Mouse (Mus musculus) neural tube, embryonic 12.5 days (tissue): ENCODE measurements around the gene Eml1. TPM values are rescaled to one million over a fixed set of nuclear protein-coding genes. Genes with fewer than 3 reads are reported as not detected.
A peak's percentile ranks its signal among the peaks of the same experiment; 100 is the strongest.

Experiments used
- ATAC-seq: fragments of 200-750 bp; cut with Nextera tagmentation; 2 replicates; pipeline ENCODE4 v1.8.0; 2017; ENCODE audit warnings: low read depth, mild to moderate bottlenecking, moderate TSS enrichment, moderate library complexity; ENCODE audit not compliant: low FRiP score
- H3K27ac ChIP-seq: fragments of 300-500 bp; sonication (generic); 2 replicates; pipeline ENCODE4 v1.5.1; 2016
- H3K27me3 ChIP-seq: fragments of 300-500 bp; sonication (generic); replicated peaks from 2 replicates; pipeline ENCODE4 v1.6.1; 2016; ENCODE audit warnings: mild to moderate bottlenecking
- H3K36me3 ChIP-seq: fragments of 300-500 bp; sonication (generic); 2 replicates; pipeline ENCODE4 v1.6.1; 2016; ENCODE audit warnings: mild to moderate bottlenecking
- H3K4me1 ChIP-seq: fragments of 300-500 bp; sonication (generic); 2 replicates; pipeline ENCODE4 v1.6.1; 2016
- H3K4me2 ChIP-seq: fragments of 300-500 bp; sonication (generic); replicated peaks from 2 replicates; pipeline ENCODE4 v1.6.1; 2016; ENCODE audit warnings: mild to moderate bottlenecking
- H3K4me3 ChIP-seq: fragments of 300-500 bp; sonication (generic); 2 replicates; pipeline ENCODE4 v1.5.1; 2016
- H3K9ac ChIP-seq: fragments of 300-500 bp; sonication (generic); 2 replicates; pipeline ENCODE4 v1.6.1; 2016; ENCODE audit warnings: mild to moderate bottlenecking
- H3K9me3 ChIP-seq: fragments of 300-500 bp; sonication (generic); 2 replicates; pipeline ENCODE4 v1.6.1; 2016; ENCODE audit warnings: mild to moderate bottlenecking
- WGBS: fragments of 180-500 bp; shearing (Covaris S2); methylation state at CpG from one replicate; pipeline ENCODE4 v1.1.7; 2016; 5-methylcytosine and 5-hydroxymethylcytosine counted together
- polyA plus RNA-seq: library from polyadenylated mRNA; unstranded; fragments of >200 nt; fragmentation: Nextera tagmentation; extraction: Ambion mirVana; gene quantifications from 2 replicates; pipeline ENCODE4 v1.2.1, GENCODE M21; 2016

The Eml1 gene
- polyA plus RNA-seq, 1 experiment from 2014 or later, result 122 TPM

- H3K27ac ChIP-seq, result no peak overlapping the region
- no peak for ATAC-seq
- H3K9me3 ChIP-seq, result peaks cover 8% of the 10 kb centered on the region
- peaks cover 35% of the 10 kb centered on the region for H3K27me3 ChIP-seq
- H3K9ac ChIP-seq, result peak overlapping the region; percentile 47
- H3K4me1 ChIP-seq, result peaks cover 8% of the 10 kb centered on the region; the same call in 1 of the 2 replicates
- 9% methylated on average over 35 of the region's 35 CpGs for WGBS
- peak overlapping the region; percentile 11; the same call in 1 of the 2 replicates for H3K4me3 ChIP-seq
- no peaks in the 10 kb centered on the region for H3K36me3 ChIP-seq
- H3K4me2 ChIP-seq, result peak overlapping the region; percentile 53
Observed at GRCm38 (mm10) chr12:108352371-108353136, 18.2 kb upstream of the Eml1 start.

GRCm38 (mm10) chr12:108354284-108354683 lies 16.5 kb upstream of the Eml1 start:
- Histone ChIP-seq H3K27me3 (peaks cover 35% of the 10 kb centered on the region), H3K27ac (no peak overlapping the region)

GRCm38 (mm10) chr12:108355271-108355670 lies 15.5 kb upstream of the Eml1 start:
- no peak overlapping the region for H3K4me2 ChIP-seq
- H3K4me1 ChIP-seq, result peaks cover 8% of the 10 kb centered on the region; the same call in 1 of the 2 replicates
- no peak overlapping the region for H3K27ac ChIP-seq
- peaks cover 8% of the 10 kb centered on the region for H3K9me3 ChIP-seq
- H3K27me3 ChIP-seq, result peaks cover 35% of the 10 kb centered on the region
- H3K9ac ChIP-seq, result no peak overlapping the region
- H3K4me3 ChIP-seq, result no peak overlapping the region
- no peaks in the 10 kb centered on the region for H3K36me3 ChIP-seq
- WGBS, result 94% methylated on average over 1 of the region's 1 CpGs
- ATAC-seq, result no peak

More at GRCm38 (mm10) chr12:108354284-108354683, 16.5 kb upstream of the Eml1 start:
- Histone ChIP-seq H3K4me3 (no peak overlapping the region), H3K9me3 (peaks cover 8% of the 10 kb centered on the region), H3K4me2 (no peak overlapping the region), H3K4me1 (peaks cover 8% of the 10 kb centered on the region; the same call in 1 of the 2 replicates), H3K36me3 (no peaks in the 10 kb centered on the region), H3K9ac (no peak overlapping the region)
- no peak for ATAC-seq
- 77% methylated on average over 2 of the region's 2 CpGs for WGBS

GRCm38 (mm10) chr12:108355986-108356385 lies 14.8 kb upstream of the Eml1 start:
- no peaks in the 10 kb centered on the region for H3K36me3 ChIP-seq
- H3K27ac ChIP-seq, result no peak overlapping the region
- peaks cover 8% of the 10 kb centered on the region; the same call in 1 of the 2 replicates for H3K4me1 ChIP-seq
- ATAC-seq, result no peak
- peaks cover 8% of the 10 kb centered on the region for H3K9me3 ChIP-seq
- H3K9ac ChIP-seq, result no peak overlapping the region
- H3K27me3 ChIP-seq, result peaks cover 35% of the 10 kb centered on the region
- H3K4me2 ChIP-seq, result no peak overlapping the region
- no peak overlapping the region for H3K4me3 ChIP-seq

- H3K4me2 ChIP-seq, result no peak overlapping the region
- no peak overlapping the region for H3K27ac ChIP-seq
- H3K9me3 ChIP-seq, result no peaks in the 10 kb centered on the region
- no peaks in the 10 kb centered on the region for H3K27me3 ChIP-seq
- H3K4me3 ChIP-seq, result no peak overlapping the region
- ATAC-seq, result peak; percentile 80
- WGBS, result 3% methylated on average over 5 of the region's 5 CpGs
- H3K4me1 ChIP-seq, result no peaks in the 10 kb centered on the region
- 0 out of 2 replicates have a peak overlapping the region, but pooled peaks have one; percentile 33 for H3K9ac ChIP-seq
- H3K36me3 ChIP-seq, result no peaks in the 10 kb centered on the region
Observed at GRCm38 (mm10) chr12:108363796-108364195, 7.0 kb upstream of the Eml1 start.

GRCm38 (mm10) chr12:108365340-108365739 lies 5.4 kb upstream of the Eml1 start:
- Histone ChIP-seq H3K4me3 (no peak overlapping the region), H3K4me1 (peaks cover 2% of the 10 kb centered on the region), H3K27ac (no peak overlapping the region), H3K9me3 (no peaks in the 10 kb centered on the region), H3K27me3 (no peaks in the 10 kb centered on the region), H3K9ac (no peak overlapping the region), H3K4me2 (no peak overlapping the region), H3K36me3 (no peaks in the 10 kb centered on the region)
- ATAC-seq, result no peak
- WGBS, result 43% methylated on average over 3 of the region's 3 CpGs

- Histone ChIP-seq H3K36me3 (no peaks in the 10 kb centered on the region), H3K4me3 (no peak overlapping the region), H3K4me2 (no peak overlapping the region), H3K9ac (no peak overlapping the region), H3K27me3 (no peaks in the 10 kb centered on the region), H3K4me1 (peaks cover 8% of the 10 kb centered on the region), H3K9me3 (no peaks in the 10 kb centered on the region), H3K27ac (no peak overlapping the region)
- WGBS, result 82% methylated on average over 7 of the region's 7 CpGs
- ATAC-seq, result no peak
Observed at GRCm38 (mm10) chr12:108365868-108366267, 4.9 kb upstream of the Eml1 start.

- Histone ChIP-seq H3K27me3 (no peaks in the 10 kb centered on the region), H3K27ac (no peak overlapping the region), H3K4me1 (peaks cover 14% of the 10 kb centered on the region), H3K9ac (no peak overlapping the region), H3K4me2 (no peak overlapping the region), H3K4me3 (no peak overlapping the region), H3K9me3 (no peaks in the 10 kb centered on the region), H3K36me3 (no peaks in the 10 kb centered on the region)
- WGBS, result 88% methylated on average over 2 of the region's 2 CpGs
- no peak for ATAC-seq
Observed at GRCm38 (mm10) chr12:108367909-108368308, 2.8 kb upstream of the Eml1 start.

- Histone ChIP-seq H3K27me3 (no peaks in the 10 kb centered on the region), H3K27ac (no peak overlapping the region)
- 39% methylated on average over 5 of the region's 5 CpGs for WGBS
Observed at GRCm38 (mm10) chr12:108368921-108369320, 1.8 kb upstream of the Eml1 start.

GRCm38 (mm10) chr12:108371429-108371765 lies 640 bp downstream of the Eml1 start:
- Histone ChIP-seq H3K27me3 (no peaks in the 10 kb centered on the region), H3K9ac (no peak overlapping the region), H3K4me2 (no peak overlapping the region), H3K4me3 (no peak overlapping the region), H3K36me3 (no peaks in the 10 kb centered on the region), H3K9me3 (no peaks in the 10 kb centered on the region), H3K27ac (no peak overlapping the region), H3K4me1 (peaks cover 24% of the 10 kb centered on the region)
- no peak for ATAC-seq
- 86% methylated on average over 6 of the region's 6 CpGs for WGBS

More at GRCm38 (mm10) chr12:108368921-108369320, 1.8 kb upstream of the Eml1 start:
- no peaks in the 10 kb centered on the region for H3K9me3 ChIP-seq
- H3K4me2 ChIP-seq, result no peak overlapping the region
- peaks cover 21% of the 10 kb centered on the region for H3K4me1 ChIP-seq
- no peaks in the 10 kb centered on the region for H3K36me3 ChIP-seq
- ATAC-seq, result no peak
- no peak overlapping the region for H3K4me3 ChIP-seq
- H3K9ac ChIP-seq, result no peak overlapping the region

- ATAC-seq, result no peak
- Histone ChIP-seq H3K4me3 (no peak overlapping the region), H3K36me3 (no peaks in the 10 kb centered on the region), H3K9me3 (no peaks in the 10 kb centered on the region), H3K27ac (no peak overlapping the region), H3K4me2 (no peak overlapping the region), H3K4me1 (peaks cover 24% of the 10 kb centered on the region), H3K27me3 (no peaks in the 10 kb centered on the region), H3K9ac (no peak overlapping the region)
- WGBS, result 79% methylated on average over 17 of the region's 17 CpGs
Observed at GRCm38 (mm10) chr12:108372241-108372640, 1.5 kb downstream of the Eml1 start.

- ATAC-seq, result no peak
- peaks cover 24% of the 10 kb centered on the region for H3K4me1 ChIP-seq
- H3K36me3 ChIP-seq, result no peaks in the 10 kb centered on the region
Observed at GRCm38 (mm10) chr12:108373611-108374010, 2.9 kb downstream of the Eml1 start.

GRCm38 (mm10) chr12:108374689-108375088 lies 3.9 kb downstream of the Eml1 start:
- H3K27me3 ChIP-seq, result no peaks in the 10 kb centered on the region
- WGBS, result 76% methylated on average over 8 of the region's 8 CpGs
- ATAC-seq, result no peak
- no peaks in the 10 kb centered on the region for H3K9me3 ChIP-seq
- no peak overlapping the region for H3K27ac ChIP-seq
- no peak overlapping the region for H3K4me2 ChIP-seq
- peaks cover 24% of the 10 kb centered on the region for H3K4me1 ChIP-seq
- H3K4me3 ChIP-seq, result no peak overlapping the region
- H3K36me3 ChIP-seq, result no peaks in the 10 kb centered on the region
- H3K9ac ChIP-seq, result no peak overlapping the region

More at GRCm38 (mm10) chr12:108373611-108374010, 2.9 kb downstream of the Eml1 start:
- no peaks in the 10 kb centered on the region for H3K9me3 ChIP-seq
- H3K27me3 ChIP-seq, result no peaks in the 10 kb centered on the region
- H3K4me2 ChIP-seq, result no peak overlapping the region
- H3K27ac ChIP-seq, result no peak overlapping the region
- WGBS, result 26% methylated on average over 9 of the region's 9 CpGs
- H3K9ac ChIP-seq, result no peak overlapping the region
- H3K4me3 ChIP-seq, result no peak overlapping the region
